Mouse (Mus musculus): ENCODE measurements at regions not wholly inside any gene's neighbourhood (a gene's known extent, or its start where the extent isn't known, plus 50 kb on each side); places are given as distances from the start of the nearest gene placed in this dataset.

- TF ChIP-seq CTCF (IDR thresholded peaks at IDR 0.05 in 2 of 3, conservative IDR thresholded peaks at IDR 0.05 in 1 of 3; ENCODE audit: control insufficient read depth in 1 of 3, insufficient read depth in 1 of 3, low read depth in 2 of 3, low read length in 3 of 3, poor library complexity in 1 of 3, severe bottlenecking in 1 of 3) (no peak), GATA1 (IDR thresholded peaks at IDR 0.05; ENCODE audit: low read depth, low read length) (no peak), MEF2A (IDR thresholded peaks at IDR 0.05; ENCODE audit: extremely low read depth, insufficient replicate concordance, low read depth, low read length, poor library complexity, severe bottlenecking) (no peak), BHLHE40 (IDR thresholded peaks at IDR 0.05; ENCODE audit: borderline replicate concordance, low read depth, low read length) (no peak), POLR2AphosphoS2 (IDR thresholded peaks at IDR 0.05; ENCODE audit: low read length) (no peak), POLR2A (IDR thresholded peaks at IDR 0.05; ENCODE audit: control insufficient read depth in 1 of 2, insufficient read depth in 1 of 2, low read depth in 1 of 2, low read length in 2 of 2, poor library complexity in 1 of 2) (no peak)
These were observed 74.1 kb upstream of the Calm2 start for GRCm38 (mm10) chr17:87520841-87521240.

Data from MEL (cell line).